Mouse (Mus musculus) forebrain, embryonic 16.5 days (tissue): ENCODE measurements around the gene Obscn. TPM values are rescaled to one million over a fixed set of nuclear protein-coding genes. Genes with fewer than 3 reads are reported as not detected.

ENCODE experiments used
- ATAC-seq: fragments of 200-750 bp; cut with Nextera tagmentation; 2 replicates; pipeline ENCODE4 v1.8.0; 2017; ENCODE audit warnings: mild to moderate bottlenecking, moderate library complexity
- H3K27ac ChIP-seq: fragments of 300-500 bp; sonication (generic); 2 replicates; pipeline ENCODE4 v1.5.1; 2014; ENCODE audit warnings: low read length, control low read depth
- H3K27me3 ChIP-seq: fragments of 300-500 bp; sonication (generic); replicated peaks from 2 replicates; pipeline ENCODE4 v1.6.1; 2014; ENCODE audit warnings: low read length; ENCODE audit not compliant: control insufficient read depth, insufficient read depth
- H3K36me3 ChIP-seq: fragments of 300-500 bp; sonication (generic); 2 replicates; pipeline ENCODE4 v1.6.1; 2014; ENCODE audit not compliant: control insufficient read depth, insufficient read depth
- H3K4me1 ChIP-seq: fragments of 300-500 bp; sonication (generic); replicated peaks from 2 replicates; pipeline ENCODE4 v1.6.1; 2014; ENCODE audit warnings: low read length; ENCODE audit not compliant: control insufficient read depth, insufficient read depth
- H3K4me2 ChIP-seq: fragments of 300-500 bp; sonication (generic); 2 replicates; pipeline ENCODE4 v1.6.1; 2014; ENCODE audit warnings: mild to moderate bottlenecking, low read length, control low read depth
- H3K4me3 ChIP-seq: fragments of 300-500 bp; sonication (generic); replicated peaks from 2 replicates; pipeline ENCODE4 v1.5.1; 2014; ENCODE audit warnings: mild to moderate bottlenecking, low read length, control low read depth
- H3K9ac ChIP-seq: fragments of 300-500 bp; sonication (generic); replicated peaks from 2 replicates; pipeline ENCODE4 v1.6.1; 2014; ENCODE audit warnings: low read depth, low read length, control low read depth
- H3K9me3 ChIP-seq: fragments of 300-500 bp; sonication (generic); 2 replicates; pipeline ENCODE4 v1.6.1; 2016; ENCODE audit warnings: low read length; ENCODE audit not compliant: control insufficient read depth
- WGBS: fragments of 180-500 bp; shearing (Covaris S2); extraction: QIAGEN DNeasy Blood & Tissue Kit; methylation state at CpG from one replicate; pipeline ENCODE4 v1.1.7; 2014; 5-methylcytosine and 5-hydroxymethylcytosine counted together
- microRNA-seq: library from miRNA; unstranded; fragments of <30 nt; microRNA quantifications from one replicate; pipeline ENCODE4, GENCODE M21; 2017
- polyA plus RNA-seq: library from polyadenylated mRNA; unstranded; fragments of >200 nt; fragmentation: Nextera tagmentation; extraction: Ambion mirVana; gene quantifications from 2 replicates; pipeline ENCODE4 v1.2.1, GENCODE M21; 2015

Obscn gene
- polyA plus RNA-seq, 1 experiment from 2014 or later = 0.25 TPM

- H3K27ac ChIP-seq = peak within 1 kb of the TSS; percentile 100
- ATAC-seq = peak; percentile 88
- H3K9ac ChIP-seq = peak within 1 kb of the TSS; percentile 89
- H3K27me3 ChIP-seq = no peaks in the 10 kb centered on the region
- H3K4me2 ChIP-seq = peak within 1 kb of the TSS; percentile 86
- no peaks in the 10 kb centered on the region for H3K9me3 ChIP-seq
- under 1% methylated on average over 48 of the region's 48 CpGs for WGBS
- H3K4me3 ChIP-seq = peak within 1 kb of the TSS; percentile 52
- no peaks in the 10 kb centered on the region for H3K36me3 ChIP-seq
- H3K4me1 ChIP-seq = peaks cover 22% of the 10 kb centered on the region
These were observed 187.4 kb downstream of the Obscn start, which contains the start of gene Hist3h2ba for GRCm38 (mm10) chr11:58948542-58949479. Gene Hist3h2ba, plus strand, starts transcription at chr11:58948920.

GRCm38 (mm10) chr11:58947798-58948528 is 188.2 kb downstream of the Obscn start:
- Histone ChIP-seq H3K4me2 (peak overlapping the region; percentile 86), H3K36me3 (no peaks in the 10 kb centered on the region), H3K9me3 (no peaks in the 10 kb centered on the region), H3K4me1 (peaks cover 20% of the 10 kb centered on the region), H3K27ac (peak overlapping the region; percentile 100), H3K9ac (peak overlapping the region; percentile 74), H3K27me3 (no peaks in the 10 kb centered on the region), H3K4me3 (peak overlapping the region; percentile 52)
- WGBS = 3% methylated on average over 23 of the region's 23 CpGs
- peak; percentile 57 for ATAC-seq

- no peak overlapping the region; the same call in 1 of the 2 replicates for H3K4me3 ChIP-seq
- H3K9ac ChIP-seq = peak overlapping the region; percentile 74
- H3K36me3 ChIP-seq = no peaks in the 10 kb centered on the region
- no peak for ATAC-seq
- peaks cover 17% of the 10 kb centered on the region for H3K4me1 ChIP-seq
- H3K27ac ChIP-seq = peak overlapping the region; percentile 100
- no peaks in the 10 kb centered on the region for H3K27me3 ChIP-seq
- no peaks in the 10 kb centered on the region for H3K9me3 ChIP-seq
- peak overlapping the region; percentile 86 for H3K4me2 ChIP-seq
- 75% methylated on average over 3 of the region's 3 CpGs for WGBS
These were observed 188.9 kb downstream of the Obscn start for GRCm38 (mm10) chr11:58947306-58947705.

Small RNA genes lying within 50 kb of the gene (microRNA-seq; reads per million reads assigned to microRNA genes)
- 1.0 reads per million for gene Gm44313

Other genes with a start within 250 kb of the Obscn start
- gene Zfp39, start 232.2 kb downstream of the Obscn start, polyA plus RNA-seq = 7.5 and 8.1 TPM in 2 replicates
- not detected in 2 replicates for gene Btnl10, start 218.5 kb downstream of the Obscn start, polyA plus RNA-seq
- gene Rnf187, start 197.5 kb downstream of the Obscn start, polyA plus RNA-seq = 423 and 435 TPM in 2 replicates
- 389 and 395 TPM in 2 replicates for gene Hist3h2ba, start 187.5 kb downstream of the Obscn start, polyA plus RNA-seq
- gene Hist3h2a, start 181.7 kb downstream of the Obscn start, polyA plus RNA-seq = 150 and 152 TPM in 2 replicates
- 1.8 and 2.0 TPM in 2 replicates for gene Trim17, start 181.7 kb downstream of the Obscn start, polyA plus RNA-seq
- gene Trim11, start 158.3 kb downstream of the Obscn start, polyA plus RNA-seq = 24.7 and 26.4 TPM in 2 replicates
- gene Iba57, start 27.3 kb upstream of the Obscn start, polyA plus RNA-seq = 7.9 and 8.0 TPM in 2 replicates
- 0.11 and 0.30 TPM in 2 replicates for gene Gjc2, start 46.8 kb upstream of the Obscn start, polyA plus RNA-seq
- 181 and 201 TPM in 2 replicates for gene Guk1, start 55.8 kb upstream of the Obscn start, polyA plus RNA-seq
- 87.6 and 95.9 TPM in 2 replicates for gene Mrpl55, start 66.1 kb upstream of the Obscn start, polyA plus RNA-seq
- gene 2310033P09Rik, start 71.9 kb upstream of the Obscn start, polyA plus RNA-seq = 21.7 and 27.3 TPM in 2 replicates
- gene Arf1, start 91.9 kb upstream of the Obscn start, polyA plus RNA-seq = 645 and 666 TPM in 2 replicates
- gene Wnt3a, start 154.3 kb upstream of the Obscn start, polyA plus RNA-seq = 0.35 and 0.73 TPM in 2 replicates
- gene Wnt9a, start 170.5 kb upstream of the Obscn start, polyA plus RNA-seq = 1.5 and 1.6 TPM in 2 replicates
- not detected in 2 replicates for gene Prss38, start 239.3 kb upstream of the Obscn start, polyA plus RNA-seq